Comparison of ENCODE assay signal across 13 mouse cellular contexts in genomic region chr11:81508385-81509233, GRCm38 (mm10).
DNase-seq lines count a peak whose midpoint lies in the region; ATAC-seq and TF ChIP-seq lines count a peak whose summit lies in the region.
"Had no signal": no experiment of that assay in that cellular context is flagged by ENCODE, and none has a peak within 500 bp of the region (broad histone marks: within the 10 kb centered on the region; RNA-seq: fewer than 3 reads in every experiment).

No protein-coding gene starts in this region.

- H3K27ac ChIP-seq in forebrain, embryonic 13.5 days = peak overlapping the region; percentile 35; the same call in 1 of the 2 replicates
- no peak overlapping the region for H3K27ac ChIP-seq in forebrain, embryonic 16.5 days (ENCODE audit: low read length)
- H3K27ac ChIP-seq in kidney, adult 2 months (ENCODE audit: insufficient read depth, low read depth, low read length) = no peak overlapping the region
- H3K27ac ChIP-seq: lung, embryonic 15.5 days had no signal

- TF ChIP-seq POLR2A in kidney, adult 2 months (IDR thresholded peaks at IDR 0.05; ENCODE audit: low read depth, low read length) = no peak

- H3K36me3 ChIP-seq in forebrain, embryonic 13.5 days (ENCODE audit: poor library complexity, severe bottlenecking) = no peaks in the 10 kb centered on the region
- H3K36me3 ChIP-seq in forebrain, embryonic 16.5 days (ENCODE audit: control insufficient read depth, insufficient read depth) = no peaks in the 10 kb centered on the region
- H3K36me3 ChIP-seq in kidney, adult 2 months (ENCODE audit: control insufficient read depth, insufficient read depth, low read length) = no peaks in the 10 kb centered on the region
- H3K36me3 ChIP-seq: lung, embryonic 15.5 days had no signal

- no peak for TF ChIP-seq CTCF in kidney, adult 2 months (conservative IDR thresholded peaks at IDR 0.05; ENCODE audit: insufficient read depth, insufficient read length, low read depth, low read length)

- ATAC-seq in forebrain, embryonic 13.5 days = no peak
- ATAC-seq in forebrain, embryonic 16.5 days = no peak

- WGBS in forebrain, embryonic 13.5 days = 41% methylated on average over 8 of the region's 8 CpGs
- WGBS in forebrain, embryonic 16.5 days = 34% methylated on average over 8 of the region's 8 CpGs
- 28% methylated on average over 8 of the region's 8 CpGs for WGBS in kidney, adult 2 months

- no peak overlapping the region for H3K4me3 ChIP-seq in forebrain, embryonic 13.5 days
- no peak overlapping the region for H3K4me3 ChIP-seq in forebrain, embryonic 16.5 days (replicated peaks; ENCODE audit: low read length)
- H3K4me3 ChIP-seq in kidney, adult 2 months (ENCODE audit: insufficient read depth, low read depth, low read length) = no peak overlapping the region
- H3K4me3 ChIP-seq: erythroblast, embryonic 14.5 days; lung, embryonic 15.5 days had no signal

- intact Hi-C loops in heart, postnatal 25 days (cut with DNase I) = no loop called here

- H3K4me1 ChIP-seq in forebrain, embryonic 13.5 days = peaks cover 11% of the 10 kb centered on the region
- peaks cover 16% of the 10 kb centered on the region for H3K4me1 ChIP-seq in forebrain, embryonic 16.5 days (replicated peaks; ENCODE audit: control insufficient read depth, insufficient read depth, low read length)
- no peaks in the 10 kb centered on the region for H3K4me1 ChIP-seq in kidney, adult 2 months (ENCODE audit: control insufficient read depth, insufficient read depth, low read length)

- H3K4me2 ChIP-seq in forebrain, embryonic 13.5 days = no peak overlapping the region
- no peak overlapping the region for H3K4me2 ChIP-seq in forebrain, embryonic 16.5 days (ENCODE audit: low read length)
- H3K4me2 ChIP-seq: lung, embryonic 15.5 days had no signal

- H3K27me3 ChIP-seq in forebrain, embryonic 13.5 days = 0 out of 2 replicates have a peak, but pooled peaks cover 8% of the 10 kb centered on the region
- no peaks in the 10 kb centered on the region for H3K27me3 ChIP-seq in forebrain, embryonic 16.5 days (replicated peaks; ENCODE audit: control insufficient read depth, insufficient read depth, low read length)
- H3K27me3 ChIP-seq in kidney, adult 2 months (replicated peaks; ENCODE audit: control insufficient read depth, insufficient read depth, low read length) = no peaks in the 10 kb centered on the region
- H3K27me3 ChIP-seq: lung, embryonic 15.5 days had no signal

- no peaks in the 10 kb centered on the region for H3K9me3 ChIP-seq in forebrain, embryonic 13.5 days (replicated peaks)
- no peaks in the 10 kb centered on the region for H3K9me3 ChIP-seq in forebrain, embryonic 16.5 days (ENCODE audit: control insufficient read depth, low read length)
- H3K9me3 ChIP-seq: lung, embryonic 15.5 days had no signal

- peak; percentile 7 for DNase-seq in kidney, postnatal 14 days
- no peak for DNase-seq in kidney, adult 2 months
- DNase-seq in right cerebral cortex, adult 18-20 months = peak; percentile 19
- DNase-seq in right cerebral cortex, postnatal 4 days = no peak
- no peak for DNase-seq in spleen, postnatal 4 days (ENCODE audit: low spot score in 2 of 2)
- DNase-seq in heart, postnatal 25 days (ENCODE audit: low spot score) = no peak
- DNase-seq: adrenal gland, postnatal 36 days; cerebellum, adult 9-10 months; thymus, postnatal 36 days had no signal

- no peak overlapping the region for H3K9ac ChIP-seq in forebrain, embryonic 13.5 days
- no peak overlapping the region for H3K9ac ChIP-seq in forebrain, embryonic 16.5 days (replicated peaks; ENCODE audit: low read depth, low read length)
- H3K9ac ChIP-seq: lung, embryonic 15.5 days had no signal

Comparison
In these comparisons a context has a peak if more than half of its experiments do, and no peak if none do; other contexts are left out.
1. DNase-seq: peak in kidney, postnatal 14 days (single experiment) and right cerebral cortex, adult 18-20 months (single experiment); none in kidney, adult 2 months (single experiment), right cerebral cortex, postnatal 4 days (single experiment), spleen, postnatal 4 days (0 of 2) and heart, postnatal 25 days (single experiment).